Mouse (Mus musculus) midbrain, embryonic 12.5 days (tissue): ENCODE measurements around the gene Susd1. TPM values are rescaled to one million over a fixed set of nuclear protein-coding genes. Genes with fewer than 3 reads are reported as not detected.

Source experiments
- ATAC-seq: fragments of 200-750 bp; cut with Nextera tagmentation; 2 replicates; pipeline ENCODE4 v1.8.0; 2017; ENCODE audit warnings: low read depth, moderate TSS enrichment, moderate library complexity; ENCODE audit not compliant: low FRiP score
- H3K27ac ChIP-seq: fragments of 300-500 bp; sonication (generic); replicated peaks from 2 replicates; pipeline ENCODE4 v1.5.1; 2016; ENCODE audit warnings: mild to moderate bottlenecking
- H3K27me3 ChIP-seq: fragments of 300-500 bp; sonication (generic); 2 replicates; pipeline ENCODE4 v1.6.1; 2016; ENCODE audit warnings: mild to moderate bottlenecking
- H3K36me3 ChIP-seq: fragments of 300-500 bp; sonication (generic); 2 replicates; pipeline ENCODE4 v1.6.1; 2016
- H3K4me1 ChIP-seq: fragments of 300-500 bp; sonication (generic); 2 replicates; pipeline ENCODE4 v1.6.1; 2016
- H3K4me2 ChIP-seq: fragments of 300-500 bp; sonication (generic); replicated peaks from 2 replicates; pipeline ENCODE4 v1.6.1; 2016; ENCODE audit warnings: mild to moderate bottlenecking, moderate library complexity
- H3K4me3 ChIP-seq: fragments of 300-500 bp; sonication (generic); 2 replicates; pipeline ENCODE4 v1.5.1; 2016; ENCODE audit warnings: mild to moderate bottlenecking
- H3K9ac ChIP-seq: fragments of 300-500 bp; sonication (generic); replicated peaks from 2 replicates; pipeline ENCODE4 v1.6.1; 2016; ENCODE audit warnings: mild to moderate bottlenecking, moderate library complexity
- H3K9me3 ChIP-seq: fragments of 300-500 bp; sonication (generic); 2 replicates; pipeline ENCODE4 v1.6.1; 2016; ENCODE audit warnings: mild to moderate bottlenecking
- WGBS: fragments of 180-500 bp; shearing (Covaris S2); methylation state at CpG from one replicate; pipeline ENCODE4 v1.1.7; 2016; 5-methylcytosine and 5-hydroxymethylcytosine counted together
- polyA plus RNA-seq: library from polyadenylated mRNA; unstranded; fragments of >200 nt; fragmentation: Nextera tagmentation; extraction: Ambion mirVana; gene quantifications from 2 replicates; pipeline ENCODE4 v1.2.1, GENCODE M21; 2016

Susd1 gene
- polyA plus RNA-seq, 1 experiment from 2014 or later = 1.5 TPM

DNA sequence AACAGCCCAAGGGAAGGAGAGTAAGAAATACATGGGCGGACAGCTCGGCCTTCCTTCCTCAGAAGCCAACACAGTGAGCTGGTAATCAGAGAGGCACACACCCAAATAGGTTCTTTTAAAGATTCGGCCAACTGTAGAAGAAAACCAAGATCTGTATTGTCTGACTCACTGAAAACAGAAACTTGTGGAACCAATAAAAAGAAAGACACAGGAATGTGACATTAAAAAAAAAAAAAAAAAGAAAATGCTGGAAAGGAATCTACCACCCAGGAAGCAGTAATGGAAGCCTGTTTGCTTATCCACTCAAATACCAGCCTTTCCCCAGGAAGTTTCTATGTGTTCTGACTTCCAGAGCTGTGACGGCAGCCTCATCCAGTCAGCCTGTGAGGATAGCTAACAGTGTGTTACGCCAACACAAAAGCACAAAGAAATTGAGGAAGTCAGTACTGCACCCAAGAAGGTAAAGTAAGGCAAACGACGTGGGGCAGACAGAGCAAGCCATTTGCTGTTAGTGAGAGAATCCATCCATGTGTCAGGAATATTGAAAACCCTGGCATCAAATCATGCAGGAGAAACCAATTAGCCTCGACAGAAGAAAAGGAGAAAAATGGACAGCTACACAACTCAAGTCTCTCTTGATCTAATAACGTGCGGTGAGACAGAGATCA is 64.0 kb downstream of the Susd1 start:
- Histone ChIP-seq H3K36me3 (no peaks in the 10 kb centered on the region), H3K4me2 (no peak overlapping the region), H3K4me3 (no peak overlapping the region), H3K4me1 (peaks cover 4% of the 10 kb centered on the region; the same call in 1 of the 2 replicates), H3K9me3 (no peaks in the 10 kb centered on the region), H3K27ac (no peak overlapping the region), H3K9ac (no peak overlapping the region), H3K27me3 (no peaks in the 10 kb centered on the region)
- 65% methylated on average over 10 of the region's 10 CpGs for WGBS
- no peak for ATAC-seq

DNA sequence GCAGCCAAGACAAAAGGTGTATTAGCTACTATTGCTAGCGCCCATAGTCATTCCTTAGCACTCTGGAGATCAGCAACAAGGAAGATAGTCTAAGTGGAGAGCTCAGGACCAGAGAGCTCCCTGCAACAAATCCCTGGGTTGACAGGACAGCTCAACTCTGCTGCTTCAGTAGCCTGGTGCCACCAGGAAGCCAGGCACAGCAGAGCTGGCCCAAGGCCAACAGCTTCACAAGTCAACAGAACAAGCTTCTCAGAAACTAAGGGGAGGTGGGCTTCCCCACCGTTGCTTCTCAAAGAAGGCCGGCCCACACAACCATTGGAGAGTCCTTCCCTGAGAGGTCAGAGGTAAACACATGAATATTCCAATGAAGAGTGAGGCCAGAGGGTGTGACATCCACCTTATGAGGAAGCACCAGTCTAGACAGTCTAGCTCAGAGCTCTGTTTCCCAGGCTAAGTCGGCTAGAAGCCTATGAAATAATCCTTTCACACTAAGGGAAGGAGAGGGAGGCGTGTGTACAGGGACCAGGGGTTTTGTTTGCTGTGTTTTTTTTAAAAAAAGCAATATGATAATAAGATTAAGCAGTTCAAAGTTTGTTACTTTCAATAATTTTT is 65.8 kb downstream of the Susd1 start:
- no peak overlapping the region for H3K4me3 ChIP-seq
- H3K27ac ChIP-seq = no peak overlapping the region
- no peak overlapping the region for H3K9ac ChIP-seq
- H3K4me1 ChIP-seq = peaks cover 4% of the 10 kb centered on the region; the same call in 1 of the 2 replicates
- H3K9me3 ChIP-seq = no peaks in the 10 kb centered on the region
- ATAC-seq = 0 out of 2 replicates have a peak, but pooled peaks have one; percentile 16
- H3K4me2 ChIP-seq = no peak overlapping the region
- no peaks in the 10 kb centered on the region for H3K27me3 ChIP-seq
- H3K36me3 ChIP-seq = no peaks in the 10 kb centered on the region
- 56% methylated on average over 5 of the region's 5 CpGs for WGBS

DNA sequence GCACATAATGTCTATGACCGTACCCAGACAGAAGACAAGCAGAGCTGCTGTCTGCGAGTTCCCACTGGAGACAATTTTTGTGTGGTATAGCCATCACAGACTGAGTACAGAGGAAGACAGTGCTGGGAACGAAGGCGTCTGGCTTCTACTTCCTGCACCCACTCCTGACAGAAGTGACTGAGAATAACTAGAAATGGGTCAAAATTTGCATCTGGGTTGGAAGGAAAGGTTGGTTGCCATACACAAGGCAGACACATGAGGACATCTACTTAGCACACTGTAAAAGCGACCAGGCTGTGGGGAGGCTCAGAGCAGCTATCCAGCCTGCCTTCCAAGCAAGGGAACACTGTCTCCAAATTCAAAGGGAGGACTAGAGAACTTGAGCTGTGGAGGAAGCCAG is 66.5 kb downstream of the Susd1 start:
- no peaks in the 10 kb centered on the region for H3K36me3 ChIP-seq
- no peaks in the 10 kb centered on the region for H3K9me3 ChIP-seq
- no peak for ATAC-seq
- no peaks in the 10 kb centered on the region for H3K27me3 ChIP-seq
- no peak overlapping the region for H3K4me3 ChIP-seq
- no peak overlapping the region for H3K9ac ChIP-seq
- H3K4me1 ChIP-seq = peaks cover 4% of the 10 kb centered on the region; the same call in 1 of the 2 replicates
- H3K27ac ChIP-seq = no peak overlapping the region
- H3K4me2 ChIP-seq = no peak overlapping the region
- WGBS = 92% methylated on average over 5 of the region's 5 CpGs

DNA sequence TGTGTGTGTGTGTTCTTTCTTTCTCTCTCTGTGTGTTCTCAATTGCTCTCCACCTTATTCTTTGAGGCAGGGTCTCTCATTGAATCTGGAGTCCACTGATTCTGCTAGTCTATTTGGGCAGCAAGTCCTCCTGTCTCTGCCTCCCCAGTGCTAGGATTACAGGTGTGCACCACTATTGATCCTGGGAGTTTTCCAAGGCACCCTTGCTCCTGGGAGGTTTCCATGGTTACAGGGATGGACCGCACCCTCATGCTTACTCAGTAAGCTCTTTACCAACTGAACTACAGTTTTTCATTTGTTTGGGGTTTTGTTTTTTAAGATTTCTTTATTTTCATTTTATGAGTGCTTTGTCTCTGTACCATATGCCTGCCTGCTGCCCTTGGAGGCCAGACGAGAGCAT is 68.5 kb downstream of the Susd1 start:
- Histone ChIP-seq H3K36me3 (no peaks in the 10 kb centered on the region), H3K4me2 (no peak overlapping the region), H3K9ac (no peak overlapping the region), H3K4me1 (peaks cover 3% of the 10 kb centered on the region; the same call in 1 of the 2 replicates), H3K4me3 (no peak overlapping the region), H3K27ac (no peak overlapping the region), H3K27me3 (no peaks in the 10 kb centered on the region), H3K9me3 (no peaks in the 10 kb centered on the region)
- ATAC-seq = no peak
- 95% methylated on average over 2 of the region's 2 CpGs for WGBS

DNA sequence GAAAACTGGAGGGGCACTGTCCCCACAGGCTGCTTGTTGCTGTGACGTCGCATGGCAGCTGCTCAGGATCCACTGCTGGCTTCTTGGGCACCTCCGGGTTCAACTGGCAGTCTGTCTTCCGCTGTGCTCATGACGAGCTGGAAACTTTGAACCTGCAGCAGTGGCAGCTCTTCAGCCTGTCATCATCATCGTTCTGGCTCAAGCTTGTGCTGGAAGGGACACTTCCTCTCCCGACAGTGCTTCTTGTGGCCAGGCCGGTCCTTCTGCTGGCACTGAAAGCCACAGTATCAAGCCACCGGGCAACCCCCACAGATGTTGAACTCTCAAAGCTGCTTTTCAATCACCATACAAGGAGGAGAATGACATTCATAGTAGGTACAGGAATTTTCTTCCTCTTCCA is 70.3 kb downstream of the Susd1 start:
- H3K36me3 ChIP-seq = no peaks in the 10 kb centered on the region
- H3K4me1 ChIP-seq = peaks cover 5% of the 10 kb centered on the region; the same call in 1 of the 2 replicates
- H3K27ac ChIP-seq = no peak overlapping the region
- no peaks in the 10 kb centered on the region for H3K27me3 ChIP-seq
- 87% methylated on average over 9 of the region's 9 CpGs for WGBS
- no peaks in the 10 kb centered on the region for H3K9me3 ChIP-seq
- H3K4me3 ChIP-seq = no peak overlapping the region
- ATAC-seq = no peak
- no peak overlapping the region for H3K9ac ChIP-seq
- H3K4me2 ChIP-seq = no peak overlapping the region

DNA sequence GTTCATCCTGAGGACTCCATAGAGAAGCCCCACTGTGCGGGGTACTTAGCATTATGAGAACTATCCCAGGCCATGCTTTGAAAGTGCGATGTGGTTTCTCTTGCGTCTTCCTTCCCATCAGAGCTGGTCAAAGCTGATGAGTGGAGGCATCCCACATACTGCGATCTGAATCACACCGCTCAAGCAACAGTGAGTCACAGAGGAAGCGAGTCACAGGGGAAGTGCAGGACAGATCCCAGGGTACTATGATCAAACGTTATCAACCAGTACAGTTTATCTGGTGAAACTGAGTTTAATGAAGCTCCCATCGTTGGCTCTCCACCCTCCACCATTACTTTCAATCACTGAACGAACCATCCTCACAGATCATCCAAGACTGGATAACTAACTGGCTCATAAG is 72.2 kb downstream of the Susd1 start:
- Histone ChIP-seq H3K4me1 (peaks cover 5% of the 10 kb centered on the region; the same call in 1 of the 2 replicates), H3K27me3 (no peaks in the 10 kb centered on the region), H3K4me3 (no peak overlapping the region), H3K27ac (no peak overlapping the region), H3K9me3 (no peaks in the 10 kb centered on the region), H3K4me2 (no peak overlapping the region), H3K36me3 (no peaks in the 10 kb centered on the region), H3K9ac (no peak overlapping the region)
- no peak for ATAC-seq
- 90% methylated on average over 9 of the region's 9 CpGs for WGBS

DNA sequence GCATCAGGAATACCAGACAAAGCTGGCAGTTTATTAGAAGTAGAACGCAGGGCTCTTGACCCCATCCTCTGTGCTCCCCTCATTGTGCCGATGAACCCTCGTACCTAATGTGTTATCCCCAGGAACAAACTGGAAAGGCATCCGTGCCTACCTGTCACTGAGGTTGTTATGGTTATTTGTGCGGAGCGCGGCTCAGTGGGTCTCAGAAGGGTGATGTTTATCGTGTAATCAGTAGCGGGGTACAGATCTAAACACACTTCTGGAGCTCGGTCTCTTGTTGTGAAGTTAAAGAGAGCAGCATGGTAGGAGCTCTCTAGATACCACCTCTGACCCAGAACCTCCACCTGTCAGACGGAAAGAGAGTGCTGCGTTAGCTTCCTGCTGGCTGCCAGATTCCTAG is 72.9 kb downstream of the Susd1 start:
- no peaks in the 10 kb centered on the region for H3K36me3 ChIP-seq
- no peaks in the 10 kb centered on the region for H3K9me3 ChIP-seq
- H3K27me3 ChIP-seq = no peaks in the 10 kb centered on the region
- no peak for ATAC-seq
- no peak overlapping the region for H3K9ac ChIP-seq
- H3K4me2 ChIP-seq = no peak overlapping the region
- 93% methylated on average over 12 of the region's 12 CpGs for WGBS
- H3K4me1 ChIP-seq = peaks cover 5% of the 10 kb centered on the region; the same call in 1 of the 2 replicates
- H3K4me3 ChIP-seq = no peak overlapping the region
- no peak overlapping the region for H3K27ac ChIP-seq

DNA sequence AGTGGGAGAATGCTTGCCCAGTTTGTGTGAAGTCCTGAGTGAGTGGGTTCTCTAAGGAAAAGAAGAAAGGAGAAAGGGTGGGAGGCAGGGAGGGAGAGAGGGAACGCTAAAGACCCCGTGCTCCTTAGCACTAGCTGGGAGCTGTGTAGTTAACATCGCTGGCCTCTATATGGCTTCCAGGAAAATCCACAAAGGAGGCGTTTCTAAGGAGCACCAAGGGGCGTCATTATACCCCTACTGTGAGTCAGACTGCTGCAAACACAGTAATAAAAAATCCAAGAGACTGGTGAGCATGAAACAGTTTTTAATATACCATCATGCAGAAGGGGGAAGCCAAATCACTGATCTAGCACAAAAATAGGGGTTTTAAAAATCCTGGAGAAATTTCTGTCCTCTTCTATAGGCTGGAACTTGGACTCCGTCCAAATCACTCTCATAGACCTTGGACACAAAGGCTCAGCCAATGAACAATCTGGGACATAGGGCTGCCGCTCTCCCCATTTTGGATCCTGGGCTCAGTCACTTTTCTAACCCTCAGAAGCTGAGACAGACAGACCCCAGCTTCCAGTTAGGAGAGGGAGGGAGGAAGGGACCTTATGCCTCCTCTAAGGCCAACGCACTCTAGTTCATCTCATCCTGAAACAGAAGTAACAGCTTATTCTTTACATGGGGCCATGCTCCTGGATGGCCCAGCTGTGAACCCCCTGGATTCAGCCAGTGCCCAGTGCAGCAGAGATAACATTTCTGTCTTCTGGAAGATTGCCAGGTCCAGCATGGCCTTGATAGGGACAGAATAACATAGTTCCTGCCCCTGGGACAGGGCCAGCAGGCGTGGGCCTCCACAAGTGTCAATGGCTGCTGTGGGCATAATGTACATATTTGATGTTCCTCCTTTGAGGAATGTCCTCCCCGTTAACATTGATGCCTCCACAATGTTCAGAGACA is 73.9 kb downstream of the Susd1 start:
- Histone ChIP-seq H3K36me3 (no peaks in the 10 kb centered on the region), H3K27ac (no peak overlapping the region), H3K9ac (no peak overlapping the region), H3K4me2 (no peak overlapping the region), H3K4me1 (peaks cover 5% of the 10 kb centered on the region; the same call in 1 of the 2 replicates), H3K4me3 (no peak overlapping the region), H3K27me3 (no peaks in the 10 kb centered on the region), H3K9me3 (no peaks in the 10 kb centered on the region)
- WGBS = 72% methylated on average over 10 of the region's 10 CpGs
- ATAC-seq = no peak

DNA sequence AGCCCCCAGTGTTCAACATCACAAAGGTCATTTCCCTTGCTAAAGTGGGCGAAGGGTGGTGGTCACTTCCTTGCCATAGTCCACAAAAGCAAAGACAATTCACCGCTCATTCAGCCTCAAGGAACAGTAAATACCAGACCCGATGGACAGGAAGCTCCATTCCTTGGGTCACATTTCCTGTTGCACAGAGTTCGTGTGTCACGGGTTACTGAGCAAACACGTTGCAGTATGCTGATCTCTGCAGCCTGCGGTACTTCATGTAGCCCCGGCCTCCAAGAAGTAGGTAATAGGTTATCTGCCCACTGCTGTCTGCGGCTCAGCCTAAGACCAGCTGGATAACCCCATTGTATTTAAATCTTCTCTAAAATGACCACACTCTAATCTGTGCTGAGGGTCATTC is 75.4 kb downstream of the Susd1 start:
- Histone ChIP-seq H3K4me1 (peaks cover 5% of the 10 kb centered on the region; the same call in 1 of the 2 replicates), H3K4me2 (no peak overlapping the region), H3K9ac (no peak overlapping the region), H3K4me3 (no peak overlapping the region), H3K36me3 (no peaks in the 10 kb centered on the region), H3K27me3 (no peaks in the 10 kb centered on the region), H3K27ac (no peak overlapping the region), H3K9me3 (no peaks in the 10 kb centered on the region)
- 60% methylated on average over 9 of the region's 9 CpGs for WGBS
- no peak for ATAC-seq

DNA sequence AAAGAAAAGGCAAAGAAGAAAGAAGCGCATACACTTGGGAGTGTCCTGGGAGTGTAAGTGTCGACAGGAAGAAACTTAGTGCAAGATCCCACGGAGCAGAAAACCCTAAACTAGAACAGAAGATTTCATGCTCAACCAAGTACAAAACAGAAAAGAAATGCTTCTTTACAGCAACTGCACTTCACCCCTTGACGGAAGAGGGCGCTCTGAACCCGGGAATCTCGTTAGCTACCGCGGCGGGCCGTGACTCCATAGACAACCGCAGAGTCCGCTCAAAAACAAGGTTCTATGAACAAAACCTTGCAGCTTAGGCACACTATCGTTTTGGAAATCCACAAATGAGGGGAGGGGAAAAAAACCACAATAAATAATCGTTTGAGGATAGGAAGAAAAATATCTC is 77.7 kb downstream of the Susd1 start:
- WGBS = 4% methylated on average over 15 of the region's 15 CpGs
- no peak overlapping the region for H3K4me2 ChIP-seq
- peak; percentile 58; the same call in 1 of the 2 replicates for ATAC-seq

DNA sequence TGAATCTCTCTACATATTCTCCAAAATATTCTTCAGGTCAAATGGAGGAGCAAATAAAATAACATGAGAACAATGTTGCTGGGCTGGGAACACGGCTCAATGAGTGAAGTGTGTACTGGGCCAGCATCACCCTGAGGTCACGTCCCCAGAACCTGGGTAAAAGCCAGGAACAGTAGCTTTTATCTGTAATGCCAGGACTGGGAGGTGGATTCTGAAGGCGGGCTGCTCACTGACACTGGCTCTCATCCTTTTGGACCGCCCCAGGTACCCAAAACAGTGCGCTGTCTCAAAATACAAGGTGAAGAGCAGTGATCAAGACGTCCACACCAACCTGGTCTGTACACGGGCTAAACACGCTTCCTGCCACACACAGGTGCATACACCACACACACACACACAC is 78.5 kb downstream of the Susd1 start:
- Histone ChIP-seq H3K9ac (no peak overlapping the region), H3K27ac (no peak overlapping the region), H3K27me3 (no peaks in the 10 kb centered on the region), H3K4me3 (no peak overlapping the region), H3K4me1 (peaks cover 4% of the 10 kb centered on the region; the same call in 1 of the 2 replicates), H3K9me3 (no peaks in the 10 kb centered on the region), H3K4me2 (no peak overlapping the region), H3K36me3 (no peaks in the 10 kb centered on the region)
- no peak for ATAC-seq
- 88% methylated on average over 8 of the region's 8 CpGs for WGBS

More for the DNA sequence above, 77.7 kb downstream of the Susd1 start:
- Histone ChIP-seq H3K4me3 (no peak overlapping the region), H3K9ac (no peak overlapping the region), H3K9me3 (no peaks in the 10 kb centered on the region), H3K27me3 (no peaks in the 10 kb centered on the region), H3K4me1 (peaks cover 5% of the 10 kb centered on the region; the same call in 1 of the 2 replicates), H3K27ac (no peak overlapping the region), H3K36me3 (no peaks in the 10 kb centered on the region)

DNA sequence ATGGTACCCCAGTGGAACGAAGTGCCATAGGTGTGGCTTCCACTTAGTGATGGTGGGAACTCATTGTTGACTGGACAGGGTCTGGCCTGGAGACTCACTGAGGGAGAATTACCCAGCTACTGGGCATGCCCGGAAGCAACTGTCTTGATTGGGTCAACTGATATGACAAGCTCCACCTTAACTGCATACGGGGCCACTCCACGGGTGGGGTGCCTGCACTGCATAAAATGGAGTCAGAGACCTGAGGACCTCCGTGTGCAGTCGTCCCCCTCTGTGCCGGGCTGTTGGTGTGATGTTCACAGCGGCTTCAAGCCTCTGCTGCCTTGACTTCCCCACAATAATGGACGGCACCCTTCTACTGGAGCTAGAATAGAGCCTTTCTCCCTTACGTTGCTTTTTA is 79.5 kb downstream of the Susd1 start:
- no peak overlapping the region for H3K4me3 ChIP-seq
- no peak for ATAC-seq
- WGBS = 87% methylated on average over 10 of the region's 10 CpGs
- H3K27ac ChIP-seq = no peak overlapping the region
- no peak overlapping the region for H3K9ac ChIP-seq
- no peaks in the 10 kb centered on the region for H3K27me3 ChIP-seq
- no peaks in the 10 kb centered on the region for H3K36me3 ChIP-seq
- no peaks in the 10 kb centered on the region for H3K4me1 ChIP-seq
- H3K9me3 ChIP-seq = no peaks in the 10 kb centered on the region
- H3K4me2 ChIP-seq = no peak overlapping the region
